Mouse (Mus musculus) spleen, postnatal 14 days (tissue): ENCODE results near the gene Fryl.
"Not testable (repeated sequence)": the region's sequence is repeated elsewhere in the genome, so short reads cannot be mapped to it uniquely, and the experiment has no call there.

Source experiments
- DNase-seq, 2 experiments: peaks; one replicate each; pipeline ENCODE4 v3.0.0; 2021 to 2022; ENCODE audit warnings: low spot score in 2 of 2

Gene Fryl

DNA sequence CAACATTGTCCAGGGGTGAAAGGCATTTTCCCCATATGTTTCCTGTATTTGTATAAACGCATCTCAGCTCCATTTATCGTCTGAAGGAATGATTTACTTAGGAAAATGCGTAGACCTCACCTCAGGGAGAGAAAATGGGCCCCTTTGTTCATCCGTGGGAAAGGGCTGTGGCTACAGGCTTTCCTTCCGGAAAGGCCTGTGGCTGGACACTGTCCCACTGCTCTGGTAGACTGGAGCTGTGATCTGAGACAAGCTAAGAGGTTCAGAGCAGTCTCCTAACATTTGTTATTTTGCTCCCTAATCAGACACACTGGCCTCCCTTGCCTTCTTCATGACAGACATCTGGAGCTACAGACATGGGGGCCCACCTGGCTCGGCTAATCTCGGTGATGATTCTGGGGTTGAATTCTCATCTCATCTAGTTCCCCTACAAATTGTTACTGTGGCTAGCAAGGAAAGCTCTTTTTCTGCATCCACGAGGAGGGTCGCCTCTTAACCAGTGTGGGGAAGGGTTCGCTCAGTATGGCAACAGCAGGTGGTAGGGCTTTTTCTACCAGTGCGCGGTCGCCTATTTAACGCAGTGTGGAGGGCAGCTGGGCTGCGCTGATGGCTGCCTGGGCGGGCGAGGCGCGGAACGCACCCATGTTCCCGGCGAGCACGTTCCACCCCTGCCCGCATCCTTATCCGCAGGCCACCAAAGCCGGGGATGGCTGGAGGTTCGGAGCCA, 243.4 kb downstream of the Fryl start:
- not testable (repeated sequence) for DNase-seq

DNA sequence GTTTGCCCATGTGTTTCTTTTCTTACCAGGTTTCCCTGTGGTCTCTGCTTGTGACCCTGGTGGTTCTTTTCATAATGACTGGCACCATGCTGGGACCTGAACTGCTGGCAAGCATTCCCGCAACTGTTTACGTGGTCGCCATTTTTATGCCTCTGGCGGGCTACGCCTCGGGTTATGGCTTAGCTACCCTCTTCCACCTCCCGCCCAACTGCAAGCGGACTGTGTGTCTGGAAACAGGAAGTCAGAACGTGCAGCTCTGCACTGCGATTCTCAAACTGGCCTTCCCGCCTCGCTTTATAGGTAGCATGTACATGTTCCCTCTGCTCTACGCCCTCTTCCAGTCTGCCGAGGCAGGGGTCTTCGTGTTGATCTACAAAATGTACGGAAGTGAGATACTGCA, 244.6 kb downstream of the Fryl start:
- DNase-seq, result not testable (repeated sequence)

GRCm38 (mm10) chr5:73008230-73008629, 248.2 kb downstream of the Fryl start:
- DNase-seq, result not testable (repeated sequence)

DNA sequence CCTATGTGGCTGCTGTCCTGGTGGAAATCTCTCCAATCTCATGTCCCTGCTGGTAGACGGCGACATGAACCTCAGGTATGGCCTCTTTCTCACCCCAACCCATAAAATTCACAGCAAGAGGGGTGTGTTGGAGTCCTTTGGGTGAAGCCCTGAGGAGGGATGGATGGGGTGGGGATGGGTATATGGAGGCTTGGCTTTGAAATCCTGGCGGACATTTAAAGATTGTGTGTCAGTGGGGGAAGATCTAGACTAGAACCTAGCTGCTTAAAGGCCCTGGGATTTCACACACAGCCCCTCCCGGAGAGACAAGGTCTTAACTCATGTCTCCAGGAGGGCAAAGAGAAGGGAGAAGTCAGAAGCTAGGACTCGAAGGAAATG, 248.8 kb downstream of the Fryl start:
- no peak for DNase-seq

DNA sequence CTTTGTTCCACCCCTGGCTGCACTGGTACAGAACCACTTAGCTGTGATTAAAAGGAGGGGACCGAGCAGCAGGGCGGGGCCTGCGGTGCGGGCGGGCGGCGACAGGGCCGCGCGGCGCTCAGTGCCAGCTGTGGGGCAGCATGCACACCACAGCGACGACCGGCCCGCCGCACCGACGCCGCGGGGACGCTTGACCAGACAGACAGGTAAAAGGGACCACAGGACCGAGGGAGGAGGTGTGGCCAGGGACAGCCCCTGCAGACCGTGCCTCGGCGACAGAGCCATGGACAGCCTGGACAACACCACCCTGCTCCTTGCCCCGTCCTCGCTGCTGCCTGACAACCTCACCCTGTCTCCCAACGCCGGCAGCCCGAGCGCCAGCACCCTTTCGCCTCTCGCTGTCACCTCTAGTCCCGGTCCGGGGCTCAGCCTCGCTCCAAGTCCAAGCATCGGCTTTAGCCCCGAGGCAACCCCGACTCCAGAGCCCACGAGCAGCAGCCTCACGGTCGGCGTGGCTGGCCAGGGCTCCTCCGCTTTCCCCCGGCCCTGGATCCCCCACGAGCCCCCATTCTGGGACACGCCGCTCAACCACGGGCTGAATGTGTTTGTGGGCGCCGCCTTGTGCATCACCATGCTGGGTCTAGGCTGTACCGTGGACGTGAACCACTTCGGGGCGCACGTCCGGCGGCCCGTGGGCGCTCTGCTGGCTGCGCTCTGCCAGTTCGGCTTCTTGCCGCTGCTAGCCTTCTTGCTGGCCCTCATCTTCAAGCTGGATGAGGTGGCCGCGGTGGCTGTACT, 249.4 kb downstream of the Fryl start, which contains the start of gene Slc10a4:
Slc10a4 (plus strand) TSS at position 100 of the 798 bp plus-strand sequence.
- no peak for DNase-seq

GRCm38 (mm10) chr5:73004046-73004445, 252.4 kb downstream of the Fryl start:
- DNase-seq, result no peak

DNA sequence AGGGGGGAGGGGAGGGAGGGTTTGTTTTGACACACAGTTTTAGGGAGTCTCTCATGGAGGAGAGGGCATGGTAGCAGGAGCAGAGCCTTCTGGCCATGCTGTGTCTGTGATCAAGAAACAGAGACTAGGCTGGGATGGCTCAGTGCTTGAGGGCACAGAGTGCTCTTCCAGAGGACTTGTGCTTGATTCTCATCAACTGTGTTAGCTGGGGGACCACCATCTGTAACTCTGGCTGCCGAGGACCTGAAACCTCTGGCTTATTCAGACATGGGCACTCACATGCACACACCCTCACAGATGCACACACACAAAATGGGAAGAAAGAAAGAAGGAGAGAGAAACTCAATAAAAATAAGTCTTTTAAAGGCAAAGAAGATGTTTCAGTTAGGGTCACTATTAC, 257.9 kb downstream of the Fryl start:
- DNase-seq, result not testable (repeated sequence)

DNA sequence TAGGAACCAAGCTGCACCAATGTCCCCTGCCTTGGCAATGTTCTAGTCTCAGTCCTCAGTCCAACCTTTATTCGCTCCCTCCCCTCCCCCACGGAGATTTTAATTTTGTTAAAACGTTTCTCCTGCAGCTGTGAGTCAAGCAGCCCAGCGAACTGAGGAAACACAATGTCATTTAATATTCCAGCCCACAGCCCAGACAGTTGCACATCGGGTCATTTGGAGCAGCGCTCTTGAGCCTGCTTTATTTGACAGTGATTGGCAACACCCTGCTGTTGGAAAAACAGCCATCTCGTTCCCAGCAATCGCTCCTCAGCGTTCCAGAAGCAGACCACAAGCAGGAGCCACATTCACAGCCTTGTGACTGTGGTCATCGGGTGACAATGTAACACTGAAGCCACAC, 261.0 kb downstream of the Fryl start:
- no peak for DNase-seq

- no peak for DNase-seq
Observed at GRCm38 (mm10) chr5:72994928-72995327, 261.5 kb downstream of the Fryl start.

DNA sequence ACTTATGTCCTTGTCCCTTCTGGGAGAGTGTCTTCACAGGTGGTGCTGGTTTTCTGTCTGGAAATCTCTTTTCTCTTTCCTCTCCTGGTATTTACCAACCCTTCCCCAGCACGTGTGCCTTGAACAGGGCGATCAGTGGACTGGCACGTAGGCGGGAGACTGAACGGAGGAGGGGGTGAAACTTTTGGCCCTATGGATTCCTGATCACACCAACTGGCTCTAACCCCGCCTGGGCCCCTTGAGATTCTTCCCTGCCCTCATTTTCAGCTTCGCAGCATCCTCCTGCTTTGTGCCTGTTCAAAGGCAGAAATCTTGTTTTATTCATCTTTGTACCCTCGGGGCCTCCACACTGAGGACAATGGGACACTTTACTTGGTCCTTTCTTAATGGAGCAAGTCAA, 262.0 kb downstream of the Fryl start:
- DNase-seq, result no peak

GRCm38 (mm10) chr5:72992474-72992873, 263.9 kb downstream of the Fryl start:
- no peak for DNase-seq

DNA sequence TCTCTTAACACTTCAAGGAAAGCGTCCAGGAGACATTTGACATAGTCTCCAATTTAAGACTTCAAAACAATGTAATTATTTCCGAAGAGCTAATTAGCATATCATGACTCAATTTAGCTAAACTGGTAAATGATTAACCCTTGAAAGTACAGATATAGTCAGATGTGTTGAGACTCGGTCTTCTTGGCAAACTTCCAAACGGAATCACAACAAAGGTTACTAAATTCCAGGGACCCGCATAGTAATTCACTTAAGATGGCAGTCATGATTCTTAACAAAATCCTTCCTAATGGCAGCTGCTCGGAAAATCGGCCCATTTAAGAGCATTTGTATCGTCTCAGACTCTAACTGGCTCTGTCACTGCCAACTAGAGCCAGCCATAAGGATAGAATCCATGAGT, 266.7 kb downstream of the Fryl start:
- no peak for DNase-seq

DNA sequence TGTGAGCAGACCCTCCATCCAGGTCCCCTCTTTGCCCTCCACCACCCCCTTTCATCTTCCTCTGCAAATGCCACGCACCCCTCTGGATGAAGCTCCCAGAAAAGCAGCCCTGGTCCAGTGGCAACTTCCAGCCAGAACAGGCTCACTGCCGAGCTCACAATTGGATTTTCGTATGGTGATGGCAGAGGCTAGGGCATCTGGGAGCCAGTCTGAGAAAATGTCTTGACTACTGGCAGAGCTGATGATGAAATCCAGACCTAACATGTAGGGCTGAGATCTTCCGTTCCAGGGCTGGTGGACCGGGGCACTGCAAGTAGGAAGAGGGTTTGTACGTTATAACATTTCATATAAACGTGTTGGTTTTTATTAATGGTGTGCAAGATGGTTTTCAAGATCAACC, 268.6 kb downstream of the Fryl start:
- no peak for DNase-seq

- DNase-seq, result no peak
Observed at GRCm38 (mm10) chr5:72984091-72984490, 272.3 kb downstream of the Fryl start.

DNA sequence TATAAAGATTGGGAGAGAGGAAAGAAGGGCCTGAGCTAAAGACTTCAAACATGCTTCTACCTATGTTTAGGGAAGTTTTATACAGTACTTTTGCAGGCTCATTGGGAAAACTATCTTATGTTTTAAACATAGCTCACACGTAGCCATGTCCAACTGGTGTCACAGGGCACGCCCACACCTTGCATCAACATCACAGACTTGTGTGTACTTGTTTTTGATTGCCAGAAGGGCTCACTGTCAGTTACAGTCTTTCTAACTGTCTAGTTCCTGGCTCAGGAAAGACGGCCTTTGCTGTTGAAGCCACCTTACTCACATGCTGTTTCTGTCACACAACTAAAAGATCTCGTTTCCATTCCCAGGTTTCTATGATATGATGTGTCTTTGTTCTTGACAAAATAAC, 279.9 kb downstream of the Fryl start:
- DNase-seq, result no peak

GRCm38 (mm10) chr5:72975996-72976395, 280.4 kb downstream of the Fryl start:
- DNase-seq, result no peak

DNA sequence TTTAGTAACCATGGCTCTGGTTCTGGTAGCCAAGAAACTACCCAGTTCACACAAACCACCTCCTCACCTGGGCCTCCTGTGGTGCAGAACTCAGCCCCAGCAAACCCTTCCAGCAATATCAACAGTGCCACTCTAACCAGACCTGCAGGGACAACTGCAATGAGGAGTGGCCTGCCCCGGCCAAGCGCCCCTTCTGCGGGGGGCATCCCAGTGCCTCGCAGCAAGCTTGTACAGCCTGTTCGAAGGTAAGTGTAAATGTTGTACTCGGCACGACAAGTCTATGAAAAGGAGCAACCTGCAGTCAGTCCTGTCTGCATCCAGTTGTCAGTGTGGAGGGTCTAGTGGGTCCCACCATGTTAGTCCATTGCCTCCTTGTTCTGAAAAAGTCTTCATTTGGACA, 281.8 kb downstream of the Fryl start, which contains the start of gene Gm10135:
Gm10135 (minus strand) TSS at position 101 of the 400 bp plus-strand sequence.
- no peak for DNase-seq

DNA sequence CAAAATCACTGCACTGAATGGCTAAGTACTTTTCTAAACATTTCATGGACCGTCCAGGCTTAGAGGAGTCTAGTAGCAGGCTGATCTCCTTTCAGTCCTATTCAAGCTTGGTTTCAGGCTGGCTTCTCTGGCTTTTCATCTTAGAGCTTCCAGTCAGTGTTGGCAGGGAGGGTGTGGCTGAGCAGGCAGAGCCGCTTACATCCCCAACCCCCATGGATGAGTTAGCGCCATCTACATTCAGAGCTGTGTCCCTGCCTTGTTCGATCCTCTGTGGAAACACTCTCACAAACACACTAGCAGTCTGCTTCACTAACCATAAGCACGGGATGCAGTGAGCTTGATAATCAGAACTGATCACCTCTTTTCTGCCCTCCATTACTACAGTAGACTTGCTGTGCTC, 283.5 kb downstream of the Fryl start:
- DNase-seq, result no peak

- no peak for DNase-seq
Observed at GRCm38 (mm10) chr5:72972435-72972834, 284.0 kb downstream of the Fryl start.
